Mouse (Mus musculus): Measurements from ENCODE around the gene Galntl6. TPM values are rescaled to one million over a fixed set of nuclear protein-coding genes. Genes with fewer than 3 reads are reported as not detected.

Gene Galntl6
- total RNA-seq, 1 experiment: 0.09 TPM

GRCm38 (mm10) chr8:57724843-57725627 lies 1187.4 kb downstream of the Galntl6 start:
- no peak for TF ChIP-seq MAFK (IDR thresholded peaks at IDR 0.05; ENCODE audit: insufficient read depth, low read depth, low read length)
- TF ChIP-seq HCFC1 (IDR thresholded peaks at IDR 0.05; ENCODE audit: borderline replicate concordance, insufficient read depth, low read length): no peak
- no peak for TF ChIP-seq ZNF384 (IDR thresholded peaks at IDR 0.05; ENCODE audit: low read depth, low read length)
- no peak for TF ChIP-seq CHD2 (IDR thresholded peaks at IDR 0.05; ENCODE audit: low read depth, low read length)
- TF ChIP-seq ZC3H11A (IDR thresholded peaks at IDR 0.05; ENCODE audit: borderline replicate concordance, low read depth, low read length): no peak
- DNase-seq (ENCODE audit: low read depth, low spot score): no peak
- Histone ChIP-seq H3K27ac (ENCODE audit: insufficient read depth, low read depth, low read length, poor library complexity, severe bottlenecking) (no peak overlapping the region), H3K36me3 (ENCODE audit: control insufficient read depth, insufficient read depth, low read length, poor library complexity, severe bottlenecking) (no peaks in the 10 kb centered on the region), H3K9me3 (ENCODE audit: control insufficient read depth, insufficient read depth, low read depth, low read length) (no peaks in the 10 kb centered on the region), H3K4me1 (ENCODE audit: control insufficient read depth in 2 of 2, insufficient read depth in 2 of 2, low read length in 2 of 2, poor library complexity in 1 of 2) (no peaks in the 10 kb centered on the region), H3K9ac (ENCODE audit: insufficient read depth, low read depth, low read length, poor library complexity, severe bottlenecking) (no peak overlapping the region), H3K4me3 (ENCODE audit: insufficient read depth in 1 of 2, low read depth in 1 of 2, low read length in 2 of 2, poor library complexity in 1 of 2, severe bottlenecking in 1 of 2) (no peak overlapping the region)
- in situ Hi-C loops (cut with MboI; ENCODE audit: low sequenced_read_pairs in 2 of 2, unreplicated experiment in 2 of 2): no loop called here

Other genes starting within 250 kb of the Galntl6 start
- not detected in 2 replicates for gene BC030500, start 885 bp downstream of the Galntl6 start, total RNA-seq (2012; rRNA removed)

Data from ES-E14 (cell line).